Mouse (Mus musculus): ENCODE data around the gene Cdkn1b. TPM values are rescaled to one million over a fixed set of nuclear protein-coding genes. Genes with fewer than 3 reads are reported as not detected.
A peak's percentile ranks its signal among the peaks of the same experiment; 100 is the strongest.

Cdkn1b gene
- polyA plus RNA-seq (2015; fragmentation: Nextera tagmentation; extraction: Ambion mirVana) = 17.0 and 18.8 TPM in 2 replicates

GRCm38 (mm10) chr6:134920190-134921013, at the start of gene Cdkn1b:
Gene Cdkn1b (plus strand): TSS chr6:134920401.
- no peaks in the 10 kb centered on the region for H3K9me3 ChIP-seq (replicated peaks)
- H3K27me3 ChIP-seq = no peaks in the 10 kb centered on the region
- under 1% methylated on average over 77 of the region's 77 CpGs for WGBS
- peak within 1 kb of the TSS; percentile 81 for H3K9ac ChIP-seq
- peak within 1 kb of the TSS; percentile 86 for H3K4me3 ChIP-seq (replicated peaks)
- H3K36me3 ChIP-seq = no peaks in the 10 kb centered on the region
- peak; percentile 94 for ATAC-seq (ENCODE audit: insufficient number of reproducible peaks, low FRiP score, low TSS enrichment, low read depth)
- peak within 1 kb of the TSS; percentile 83 for H3K4me2 ChIP-seq (replicated peaks)
- H3K4me1 ChIP-seq = peaks cover 40% of the 10 kb centered on the region
- H3K27ac ChIP-seq (replicated peaks) = peak within 1 kb of the TSS; percentile 98

- H3K27ac ChIP-seq (replicated peaks) = no peak overlapping the region
- no peak overlapping the region for H3K4me3 ChIP-seq (replicated peaks)
- 89% methylated on average over 4 of the region's 4 CpGs for WGBS
- peaks cover 13% of the 10 kb centered on the region for H3K36me3 ChIP-seq
- H3K4me2 ChIP-seq (replicated peaks) = no peak overlapping the region
- H3K27me3 ChIP-seq = no peaks in the 10 kb centered on the region
- H3K9ac ChIP-seq = no peak overlapping the region
- H3K9me3 ChIP-seq (replicated peaks) = no peaks in the 10 kb centered on the region
- H3K4me1 ChIP-seq = no peaks in the 10 kb centered on the region
- ATAC-seq (ENCODE audit: insufficient number of reproducible peaks, low FRiP score, low TSS enrichment, low read depth) = no peak
These were observed 49.3 kb upstream of the Cdkn1b start for GRCm38 (mm10) chr6:134870887-134871286.

DNA sequence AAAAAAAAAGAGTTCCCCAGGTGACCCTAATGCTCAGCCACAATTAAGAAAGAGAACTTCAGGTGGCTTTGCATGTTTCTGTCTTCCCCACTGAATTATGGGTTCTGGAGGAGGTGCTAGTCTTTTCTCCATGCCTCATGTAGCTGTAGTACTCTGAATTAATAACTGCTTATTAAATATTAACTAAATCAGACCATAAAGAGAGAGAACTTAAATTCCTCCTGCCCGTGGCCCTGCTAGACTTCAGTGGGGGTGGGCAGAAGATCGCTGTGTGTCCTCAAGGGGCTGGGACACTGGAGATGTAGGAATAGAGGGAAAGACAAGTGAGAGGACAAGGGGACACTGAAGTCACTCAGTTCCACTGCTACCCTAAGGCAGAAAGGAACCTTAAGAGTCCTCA, 48.0 kb upstream of the Cdkn1b start:
- no peak overlapping the region for H3K4me2 ChIP-seq (replicated peaks)
- no peak overlapping the region for H3K9ac ChIP-seq
- no peaks in the 10 kb centered on the region for H3K27me3 ChIP-seq
- no peaks in the 10 kb centered on the region for H3K9me3 ChIP-seq (replicated peaks)
- 88% methylated on average over 2 of the region's 2 CpGs for WGBS
- H3K27ac ChIP-seq (replicated peaks) = no peak overlapping the region
- H3K36me3 ChIP-seq = peaks cover 13% of the 10 kb centered on the region
- H3K4me1 ChIP-seq = no peaks in the 10 kb centered on the region
- ATAC-seq (ENCODE audit: insufficient number of reproducible peaks, low FRiP score, low TSS enrichment, low read depth) = no peak
- no peak overlapping the region for H3K4me3 ChIP-seq (replicated peaks)

GRCm38 (mm10) chr6:134873018-134873417, 47.2 kb upstream of the Cdkn1b start:
- Histone ChIP-seq H3K27ac (replicated peaks) (no peak overlapping the region), H3K4me2 (replicated peaks) (no peak overlapping the region), H3K4me1 (no peaks in the 10 kb centered on the region), H3K9me3 (replicated peaks) (no peaks in the 10 kb centered on the region), H3K9ac (no peak overlapping the region), H3K4me3 (replicated peaks) (no peak overlapping the region), H3K27me3 (no peaks in the 10 kb centered on the region), H3K36me3 (peaks cover 13% of the 10 kb centered on the region)
- WGBS = 84% methylated on average over 2 of the region's 2 CpGs
- no peak for ATAC-seq (ENCODE audit: insufficient number of reproducible peaks, low FRiP score, low TSS enrichment, low read depth)

DNA sequence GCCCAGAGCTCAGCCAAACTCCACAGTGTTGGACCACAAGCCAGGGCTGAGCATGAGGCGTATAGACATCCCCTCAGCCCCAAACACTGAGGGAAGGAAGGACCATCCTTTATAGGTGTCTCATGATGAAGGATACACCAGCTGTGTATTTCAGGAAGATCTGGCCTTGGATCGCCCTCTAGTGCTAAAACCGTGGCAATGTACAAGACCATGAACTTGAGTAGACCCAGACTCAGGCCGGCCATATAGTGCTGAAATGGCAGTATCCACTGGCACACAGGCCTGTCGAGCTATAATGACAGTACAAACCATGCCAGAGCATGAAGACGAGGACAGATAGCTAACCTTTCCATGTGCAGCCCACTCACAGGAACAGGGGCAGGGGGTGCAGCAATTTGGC, 43.4 kb upstream of the Cdkn1b start:
- Histone ChIP-seq H3K27me3 (no peaks in the 10 kb centered on the region), H3K4me3 (replicated peaks) (no peak overlapping the region), H3K9me3 (replicated peaks) (no peaks in the 10 kb centered on the region), H3K36me3 (no peaks in the 10 kb centered on the region), H3K4me1 (peaks cover 7% of the 10 kb centered on the region; the same call in 1 of the 2 replicates), H3K9ac (no peak overlapping the region), H3K27ac (replicated peaks) (no peak overlapping the region), H3K4me2 (replicated peaks) (no peak overlapping the region)
- ATAC-seq (ENCODE audit: insufficient number of reproducible peaks, low FRiP score, low TSS enrichment, low read depth) = no peak
- WGBS = 74% methylated on average over 6 of the region's 6 CpGs

DNA sequence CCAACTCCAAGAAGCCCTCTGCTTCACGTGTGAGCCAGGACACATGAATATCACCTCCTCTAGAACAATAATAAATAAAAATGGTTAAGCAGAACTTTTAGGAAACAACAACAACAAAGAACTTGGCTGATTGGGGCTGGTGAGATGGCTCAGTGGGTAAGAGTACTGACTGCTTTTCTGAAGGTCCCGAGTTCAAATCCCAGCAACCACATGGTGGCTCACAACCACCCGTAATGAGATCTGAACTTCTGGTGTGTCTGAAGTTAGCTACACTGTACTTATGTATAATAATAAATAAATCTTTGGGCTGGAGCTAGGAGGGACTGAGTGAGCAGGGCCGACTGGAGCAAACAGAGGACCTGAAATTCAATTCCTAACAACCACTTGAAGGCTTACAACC, 42.9 kb upstream of the Cdkn1b start:
- Histone ChIP-seq H3K27me3 (no peaks in the 10 kb centered on the region), H3K4me3 (replicated peaks) (no peak overlapping the region), H3K36me3 (no peaks in the 10 kb centered on the region), H3K9me3 (replicated peaks) (no peaks in the 10 kb centered on the region), H3K4me1 (peaks cover 7% of the 10 kb centered on the region; the same call in 1 of the 2 replicates), H3K9ac (no peak overlapping the region), H3K27ac (replicated peaks) (no peak overlapping the region), H3K4me2 (replicated peaks) (no peak overlapping the region)
- 79% methylated on average over 4 of the region's 4 CpGs for WGBS
- no peak for ATAC-seq (ENCODE audit: insufficient number of reproducible peaks, low FRiP score, low TSS enrichment, low read depth)

DNA sequence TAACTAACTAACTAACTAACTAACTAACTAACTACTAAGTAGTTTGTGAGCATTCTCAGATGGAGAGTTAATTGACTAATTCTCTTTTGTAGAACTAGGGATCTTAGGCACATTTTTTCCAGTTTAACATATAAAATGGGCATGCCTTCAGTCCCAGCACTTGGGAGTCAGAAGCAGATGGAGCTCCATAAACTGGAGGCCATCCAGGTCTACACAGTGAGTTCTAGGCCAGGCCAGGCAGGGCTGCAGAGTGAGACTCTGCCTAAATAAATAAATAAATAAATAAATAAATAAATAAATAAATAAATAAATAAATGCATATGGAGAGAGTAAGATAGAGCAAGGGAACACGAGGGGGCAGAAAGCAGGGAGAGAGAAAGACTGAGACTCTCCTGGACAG, 42.3 kb upstream of the Cdkn1b start:
- Histone ChIP-seq H3K4me2 (replicated peaks) (no peak overlapping the region), H3K27me3 (no peaks in the 10 kb centered on the region), H3K27ac (replicated peaks) (no peak overlapping the region), H3K9me3 (replicated peaks) (no peaks in the 10 kb centered on the region), H3K4me3 (replicated peaks) (no peak overlapping the region), H3K36me3 (no peaks in the 10 kb centered on the region), H3K9ac (no peak overlapping the region), H3K4me1 (peaks cover 7% of the 10 kb centered on the region; the same call in 1 of the 2 replicates)
- 65% methylated on average over 1 of the region's 1 CpGs for WGBS
- no peak for ATAC-seq (ENCODE audit: insufficient number of reproducible peaks, low FRiP score, low TSS enrichment, low read depth)

GRCm38 (mm10) chr6:134879556-134879955, 40.6 kb upstream of the Cdkn1b start:
- Histone ChIP-seq H3K27me3 (no peaks in the 10 kb centered on the region), H3K4me3 (replicated peaks) (no peak overlapping the region), H3K4me1 (peaks cover 7% of the 10 kb centered on the region; the same call in 1 of the 2 replicates), H3K9me3 (replicated peaks) (no peaks in the 10 kb centered on the region), H3K9ac (no peak overlapping the region), H3K27ac (replicated peaks) (no peak overlapping the region), H3K36me3 (no peaks in the 10 kb centered on the region), H3K4me2 (replicated peaks) (no peak overlapping the region)
- WGBS = 36% methylated on average over 5 of the region's 5 CpGs
- no peak for ATAC-seq (ENCODE audit: insufficient number of reproducible peaks, low FRiP score, low TSS enrichment, low read depth)

- H3K4me3 ChIP-seq (replicated peaks) = no peak overlapping the region
- no peaks in the 10 kb centered on the region for H3K36me3 ChIP-seq
- no peak for ATAC-seq (ENCODE audit: insufficient number of reproducible peaks, low FRiP score, low TSS enrichment, low read depth)
- WGBS = 51% methylated on average over 2 of the region's 2 CpGs
- H3K27me3 ChIP-seq = no peaks in the 10 kb centered on the region
- peaks cover 7% of the 10 kb centered on the region; the same call in 1 of the 2 replicates for H3K4me1 ChIP-seq
- H3K27ac ChIP-seq (replicated peaks) = no peak overlapping the region
- H3K9ac ChIP-seq = no peak overlapping the region
- H3K4me2 ChIP-seq (replicated peaks) = no peak overlapping the region
- no peaks in the 10 kb centered on the region for H3K9me3 ChIP-seq (replicated peaks)
These were observed 40.2 kb upstream of the Cdkn1b start for GRCm38 (mm10) chr6:134880046-134880445.

DNA sequence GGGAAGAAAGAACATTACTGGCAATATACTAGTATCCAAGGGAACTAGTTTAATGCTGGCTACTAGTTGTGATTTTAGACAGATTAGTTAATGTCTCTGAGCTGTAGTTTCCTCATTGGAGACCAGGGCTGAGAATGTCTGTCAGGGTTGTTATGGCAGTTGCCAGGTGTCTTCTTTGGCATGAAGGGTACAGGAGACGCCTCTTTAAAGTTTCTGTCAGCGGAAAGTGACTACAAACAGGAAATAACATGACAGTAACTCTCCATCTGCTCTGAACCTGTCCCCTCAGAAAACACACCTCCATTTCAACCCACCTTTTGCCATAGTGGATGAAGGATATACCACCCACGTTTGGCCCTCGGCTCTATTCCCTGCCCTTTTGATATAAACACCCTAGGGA, 36.5 kb upstream of the Cdkn1b start:
- H3K4me1 ChIP-seq = peaks cover 14% of the 10 kb centered on the region; the same call in 1 of the 2 replicates
- H3K9me3 ChIP-seq (replicated peaks) = no peaks in the 10 kb centered on the region
- no peak overlapping the region for H3K9ac ChIP-seq
- H3K27me3 ChIP-seq = no peaks in the 10 kb centered on the region
- no peak overlapping the region for H3K4me2 ChIP-seq (replicated peaks)
- 80% methylated on average over 4 of the region's 4 CpGs for WGBS
- H3K36me3 ChIP-seq = no peaks in the 10 kb centered on the region
- no peak for ATAC-seq (ENCODE audit: insufficient number of reproducible peaks, low FRiP score, low TSS enrichment, low read depth)
- H3K27ac ChIP-seq (replicated peaks) = no peak overlapping the region
- no peak overlapping the region for H3K4me3 ChIP-seq (replicated peaks)

DNA sequence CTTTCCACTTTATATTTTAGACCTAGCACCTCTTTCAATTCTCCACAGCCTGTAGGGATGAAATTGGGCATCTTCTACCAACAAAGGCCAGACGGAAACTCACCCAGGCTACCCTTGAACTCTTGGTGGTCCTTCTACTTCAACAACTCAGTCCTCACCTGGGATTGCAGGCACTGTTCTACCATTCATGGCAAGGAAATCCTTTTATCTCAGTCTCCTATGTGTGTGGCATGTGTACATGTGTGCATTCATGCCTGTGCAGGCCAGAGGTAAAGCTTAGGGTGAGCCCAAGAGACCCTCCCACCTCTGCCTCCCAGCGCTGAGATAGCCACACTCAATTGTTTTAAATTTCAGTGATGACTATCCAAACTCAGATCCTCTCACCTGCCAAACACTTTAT, 34.7 kb upstream of the Cdkn1b start:
- Histone ChIP-seq H3K4me2 (replicated peaks) (no peak overlapping the region), H3K9ac (no peak overlapping the region; the same call in 1 of the 2 replicates), H3K4me3 (replicated peaks) (no peak overlapping the region), H3K36me3 (no peaks in the 10 kb centered on the region), H3K27ac (replicated peaks) (no peak overlapping the region), H3K4me1 (peaks cover 7% of the 10 kb centered on the region; the same call in 1 of the 2 replicates), H3K9me3 (replicated peaks) (no peaks in the 10 kb centered on the region), H3K27me3 (no peaks in the 10 kb centered on the region)
- ATAC-seq (ENCODE audit: insufficient number of reproducible peaks, low FRiP score, low TSS enrichment, low read depth) = no peak
- WGBS = 92% methylated on average over 2 of the region's 2 CpGs

DNA sequence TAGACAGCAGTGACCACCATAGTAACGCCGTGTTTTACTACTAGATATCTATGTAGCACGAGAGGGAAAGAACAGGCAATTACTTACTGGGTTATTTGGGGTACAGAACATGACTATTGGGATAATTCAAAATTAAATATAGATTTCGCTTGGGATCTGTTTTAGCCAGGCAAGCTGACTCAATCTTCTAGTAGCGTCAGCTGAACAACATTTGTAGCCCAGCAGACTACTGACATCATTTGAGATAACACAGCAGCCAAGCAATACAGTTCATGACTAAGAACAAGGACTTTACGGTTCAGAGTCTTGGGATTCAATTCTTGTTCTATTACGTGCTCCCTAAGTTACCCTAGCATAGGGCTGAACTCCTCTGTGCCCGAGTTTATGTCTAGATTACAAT, 33.7 kb upstream of the Cdkn1b start:
- Histone ChIP-seq H3K27me3 (no peaks in the 10 kb centered on the region), H3K4me2 (replicated peaks) (no peak overlapping the region), H3K9me3 (replicated peaks) (no peaks in the 10 kb centered on the region), H3K36me3 (no peaks in the 10 kb centered on the region), H3K9ac (no peak overlapping the region), H3K4me3 (replicated peaks) (no peak overlapping the region), H3K27ac (replicated peaks) (no peak overlapping the region), H3K4me1 (peaks cover 6% of the 10 kb centered on the region; the same call in 1 of the 2 replicates)
- no peak for ATAC-seq (ENCODE audit: insufficient number of reproducible peaks, low FRiP score, low TSS enrichment, low read depth)
- WGBS = 87% methylated on average over 8 of the region's 8 CpGs

Data from embryonic facial prominence, embryonic 15.5 days (tissue).